ENCODE assay signal across 1 mouse cellular context in the genomic region with DNA sequence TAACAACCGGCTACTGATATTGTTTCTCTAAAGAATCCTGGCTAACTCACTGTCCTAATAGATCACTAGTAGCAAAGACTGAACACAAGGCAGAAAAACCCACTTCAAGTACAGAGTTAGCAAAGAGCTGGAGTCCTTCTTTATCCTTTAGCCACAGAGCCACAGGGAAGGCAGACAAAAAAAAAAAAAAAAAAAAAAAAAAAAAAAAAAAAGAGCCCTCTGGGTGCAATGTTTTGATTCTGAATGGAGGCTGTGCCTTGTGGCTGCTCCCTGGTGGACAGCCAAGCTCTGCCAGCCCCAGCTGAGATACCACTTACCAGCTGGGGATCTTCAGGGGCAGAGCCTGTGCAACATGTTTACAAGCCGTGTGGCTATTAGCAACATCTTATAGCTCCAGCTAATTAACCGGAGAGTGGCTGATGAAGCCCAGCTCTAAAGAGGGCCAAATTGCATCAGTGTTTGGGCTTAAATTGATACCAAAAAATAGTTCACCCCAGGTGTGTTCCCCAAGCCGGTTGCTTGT.
TF ChIP-seq lines count a peak whose summit lies in the region.

No protein-coding gene starts in this region.

TF ChIP-seq in MEL, 35 proteins besides CTCF, POLR2A, EP300 and RAD21:
- peak; percentile 58; the same call in 1 of the 2 replicates for TF ChIP-seq ZNF384 (IDR thresholded peaks at IDR 0.05; ENCODE audit: low read depth, low read length)
- TF ChIP-seq RCOR1 (IDR thresholded peaks at IDR 0.05; ENCODE audit: low read depth, low read length), result no peak
- no peak for TF ChIP-seq ZMIZ1 (IDR thresholded peaks at IDR 0.05; ENCODE audit: low read depth, low read length)
